ENCODE assay signal across 13 mouse cellular contexts in the genomic region with DNA sequence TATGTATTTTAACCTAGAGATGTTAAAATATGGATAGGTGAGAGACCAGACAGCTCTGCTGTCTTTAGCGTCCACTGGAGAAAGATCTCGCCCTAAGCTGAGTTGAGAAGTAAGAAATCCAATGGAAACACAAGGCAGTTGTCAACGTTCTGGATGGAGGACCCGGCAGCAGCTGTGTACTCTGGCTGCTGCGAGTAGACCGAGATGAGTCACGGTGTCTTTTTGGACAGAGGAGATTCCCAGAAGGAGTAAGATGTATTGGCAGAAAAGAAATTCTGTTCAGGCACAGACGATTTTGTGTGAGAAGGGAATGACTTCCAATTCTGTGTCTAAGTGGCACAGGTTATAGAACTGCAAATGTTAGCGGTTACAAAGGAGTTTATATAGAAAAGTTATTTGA.
"Had no signal": no experiment of that assay in that cellular context is flagged by ENCODE, and none has a peak within 500 bp of the region (broad histone marks: within the 10 kb centered on the region; RNA-seq: fewer than 3 reads in every experiment).

No protein-coding gene starts in this region.

- H3K4me3 ChIP-seq: limb, embryonic 12.5 days; liver, embryonic 13.5 days; lung, embryonic 15.5 days; myocyte; neural tube, embryonic 15.5 days had no signal

- H3K4me1 ChIP-seq: liver, embryonic 13.5 days; neural tube, embryonic 15.5 days had no signal

- H3K36me3 ChIP-seq: limb, embryonic 12.5 days; liver, embryonic 13.5 days; lung, embryonic 15.5 days; neural tube, embryonic 15.5 days had no signal

- H3K9ac ChIP-seq: limb, embryonic 12.5 days; liver, embryonic 13.5 days; liver, postnatal 0 days; lung, embryonic 15.5 days; neural tube, embryonic 15.5 days had no signal

- DNase-seq: kidney, postnatal 25 days; liver; liver, embryonic 13.5 days; liver, postnatal 0 days; midbrain, embryonic 14.5 days; right cerebral cortex, adult 18-20 months; right cerebral cortex, postnatal 25 days; thymus, postnatal 4 days had no signal

- H3K4me2 ChIP-seq: limb, embryonic 12.5 days; liver, embryonic 13.5 days; lung, embryonic 15.5 days; neural tube, embryonic 15.5 days had no signal

- H3K27ac ChIP-seq: limb, embryonic 12.5 days; liver, embryonic 13.5 days; lung, embryonic 15.5 days; neural tube, embryonic 15.5 days; stomach, postnatal 0 days had no signal

- ATAC-seq: liver, postnatal 0 days had no signal

- H3K27me3 ChIP-seq: liver, embryonic 13.5 days; neural tube, embryonic 15.5 days had no signal

- H3K9me3 ChIP-seq: limb, embryonic 12.5 days; liver, embryonic 13.5 days; lung, embryonic 15.5 days; neural tube, embryonic 15.5 days had no signal
